ENCODE assay signal across 13 mouse cellular contexts in the genomic region with DNA sequence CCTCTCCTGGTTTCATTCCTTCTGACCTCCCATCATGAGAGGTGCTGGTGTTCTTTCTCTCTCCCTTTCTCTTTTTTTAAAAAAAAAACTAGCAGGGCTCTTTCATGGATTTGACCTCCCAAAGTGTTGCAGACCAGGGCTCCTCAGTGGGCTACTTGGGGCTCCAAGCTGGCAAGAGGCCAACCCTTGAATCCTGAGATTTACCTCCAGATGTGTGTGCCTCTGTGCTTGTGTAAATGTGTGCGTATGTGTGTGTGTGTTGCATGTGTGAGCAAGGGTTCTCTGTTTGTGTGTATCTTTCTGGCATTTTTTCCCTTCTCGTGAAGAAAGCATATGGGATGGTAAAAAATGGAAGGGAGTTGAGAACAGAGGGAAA.
DNase-seq lines count a peak whose midpoint lies in the region; ATAC-seq lines count a peak whose summit lies in the region.
"Had no signal": no experiment of that assay in that cellular context is flagged by ENCODE, and none has a peak within 500 bp of the region (broad histone marks: within the 10 kb centered on the region; RNA-seq: fewer than 3 reads in every experiment).

No protein-coding gene starts in this region.

- H3K4me2 ChIP-seq in lung, embryonic 15.5 days = no peak overlapping the region; the same call in 1 of the 2 replicates
- 0 out of 2 replicates have a peak overlapping the region, but pooled peaks have one; percentile 11 for H3K4me2 ChIP-seq in hindbrain, embryonic 12.5 days (replicated peaks)
- H3K4me2 ChIP-seq in neural tube, embryonic 12.5 days (replicated peaks) = 0 out of 2 replicates have a peak overlapping the region, but pooled peaks have one; percentile 20

- ATAC-seq in lung, embryonic 15.5 days (ENCODE audit: borderline replicate concordance, extremely low read depth, low FRiP score, low TSS enrichment) = 0 out of 2 replicates have a peak, but pooled peaks have one; percentile 31
- ATAC-seq in hindbrain, embryonic 12.5 days (ENCODE audit: low FRiP score) = no peak
- ATAC-seq in neural tube, embryonic 12.5 days (ENCODE audit: low FRiP score, low read depth) = 0 out of 2 replicates have a peak, but pooled peaks have one; percentile 44
- ATAC-seq: activated CD4-positive, CD25-positive, alpha-beta regulatory T cell, adult 4 months had no signal

- DNase-seq in heart, adult 11 months = peak; percentile 15
- no peak for DNase-seq in heart, adult 8-10 months (ENCODE audit: low spot score)
- no peak for DNase-seq in lung, postnatal 14 days
- no peak for DNase-seq in spleen, postnatal 14 days (ENCODE audit: low spot score in 2 of 2)
- no peak for DNase-seq in thymus, adult 18-20 months
- DNase-seq: cerebellum, postnatal 25 days; spleen, adult 18-20 months; thymus, postnatal 14 days had no signal

- H3K4me1 ChIP-seq in lung, embryonic 15.5 days = peaks cover 26% of the 10 kb centered on the region
- H3K4me1 ChIP-seq in hindbrain, embryonic 12.5 days = peaks cover 22% of the 10 kb centered on the region
- peaks cover 12% of the 10 kb centered on the region for H3K4me1 ChIP-seq in neural tube, embryonic 12.5 days
- H3K4me1 ChIP-seq: megakaryocyte, embryonic 14.5 days had no signal

- no peaks in the 10 kb centered on the region for H3K36me3 ChIP-seq in lung, embryonic 15.5 days
- H3K36me3 ChIP-seq in hindbrain, embryonic 12.5 days = no peaks in the 10 kb centered on the region
- H3K36me3 ChIP-seq in neural tube, embryonic 12.5 days = no peaks in the 10 kb centered on the region

- peak overlapping the region; percentile 73 for H3K27ac ChIP-seq in lung, embryonic 15.5 days
- peak overlapping the region; percentile 57 for H3K27ac ChIP-seq in hindbrain, embryonic 12.5 days
- no peak overlapping the region for H3K27ac ChIP-seq in neural tube, embryonic 12.5 days

- H3K9me3 ChIP-seq in lung, embryonic 15.5 days = no peaks in the 10 kb centered on the region
- H3K9me3 ChIP-seq in hindbrain, embryonic 12.5 days (replicated peaks) = no peaks in the 10 kb centered on the region
- no peaks in the 10 kb centered on the region for H3K9me3 ChIP-seq in neural tube, embryonic 12.5 days
- H3K9me3 ChIP-seq: megakaryocyte, embryonic 14.5 days had no signal

- no peaks in the 10 kb centered on the region for H3K27me3 ChIP-seq in lung, embryonic 15.5 days
- H3K27me3 ChIP-seq in hindbrain, embryonic 12.5 days = no peaks in the 10 kb centered on the region
- H3K27me3 ChIP-seq in neural tube, embryonic 12.5 days (replicated peaks) = no peaks in the 10 kb centered on the region
- H3K27me3 ChIP-seq: megakaryocyte, embryonic 14.5 days had no signal

- WGBS in lung, embryonic 15.5 days = 30% methylated on average over 2 of the region's 2 CpGs
- WGBS in hindbrain, embryonic 12.5 days = 65% methylated on average over 2 of the region's 2 CpGs
- 67% methylated on average over 2 of the region's 2 CpGs for WGBS in neural tube, embryonic 12.5 days

- H3K4me3 ChIP-seq in lung, embryonic 15.5 days = no peak overlapping the region
- no peak overlapping the region for H3K4me3 ChIP-seq in hindbrain, embryonic 12.5 days
- no peak overlapping the region for H3K4me3 ChIP-seq in neural tube, embryonic 12.5 days
- H3K4me3 ChIP-seq: megakaryocyte, embryonic 14.5 days had no signal

- H3K9ac ChIP-seq in lung, embryonic 15.5 days = no peak overlapping the region
- no peak overlapping the region for H3K9ac ChIP-seq in hindbrain, embryonic 12.5 days
- no peak overlapping the region for H3K9ac ChIP-seq in neural tube, embryonic 12.5 days
